Mouse (Mus musculus) MEL (cell line): ENCODE measurements around the gene A930002H24Rik. TPM values are rescaled to one million over a fixed set of nuclear protein-coding genes. Genes with fewer than 3 reads are reported as not detected.

ENCODE experiments used
- DNase-seq: peaks from one replicate; pipeline ENCODE4 v3.0.0; 2011; ENCODE audit warnings: low read depth, low spot score
- H3K27ac ChIP-seq: 2 replicates; pipeline ENCODE4 v1.5.1; 2012; ENCODE audit warnings: low read depth, mild to moderate bottlenecking, control low read depth, low read length, moderate library complexity; ENCODE audit not compliant: control insufficient read depth
- H3K27me3 ChIP-seq, 2 experiments: fragments of 150-350 bp in 1 of 2; sonication (generic) in 1 of 2; 2 replicates each; pipeline ENCODE4 v1.6.1; 2012; ENCODE audit warnings: low read length in 2 of 2, mild to moderate bottlenecking in 2 of 2, improper control_type of control experiment in 1 of 2, moderate library complexity in 1 of 2; ENCODE audit not compliant: insufficient read depth in 2 of 2, control insufficient read depth in 1 of 2
- H3K36me3 ChIP-seq, 2 experiments: 2 replicates each; pipeline ENCODE4 v1.6.1; 2012 to 2014; ENCODE audit warnings: low read length in 2 of 2, improper control_type of control experiment in 1 of 2, inconsistent platforms in 1 of 2, mild to moderate bottlenecking in 1 of 2; ENCODE audit not compliant: insufficient read depth in 2 of 2, control insufficient read depth in 1 of 2
- H3K4me1 ChIP-seq, 2 experiments: fragments of 150-350 bp in 1 of 2; sonication (generic) in 1 of 2; 2 replicates each; pipeline ENCODE4 v1.6.1; 2012; ENCODE audit warnings: low read length in 2 of 2, improper control_type of control experiment in 1 of 2, mild to moderate bottlenecking in 1 of 2; ENCODE audit not compliant: insufficient read depth in 2 of 2, control insufficient read depth in 1 of 2
- H3K4me3 ChIP-seq, 2 experiments: fragments of 150-350 bp in 1 of 2; sonication (generic) in 1 of 2; 2 replicates each; pipeline ENCODE4 v1.5.1; 2012; ENCODE audit warnings: low read depth in 2 of 2, low read length in 2 of 2, mild to moderate bottlenecking in 2 of 2, moderate library complexity in 2 of 2, control low read depth in 1 of 2, improper control_type of control experiment in 1 of 2; ENCODE audit not compliant: control insufficient read depth in 1 of 2, insufficient read depth in 1 of 2
- H3K79me2 ChIP-seq: 2 replicates; pipeline ENCODE4 v1.6.1; 2012; ENCODE audit warnings: mild to moderate bottlenecking, low read length, moderate library complexity; ENCODE audit not compliant: control insufficient read depth, poor library complexity, insufficient read depth
- H3K9ac ChIP-seq: 2 replicates; pipeline ENCODE4 v1.6.1; 2012; ENCODE audit warnings: low read depth, mild to moderate bottlenecking, control low read depth, low read length, moderate library complexity; ENCODE audit not compliant: control insufficient read depth, poor library complexity, severe bottlenecking
- H3K9me3 ChIP-seq: fragments of 150-350 bp; sonication (generic); replicated peaks from 2 replicates; pipeline ENCODE4 v1.6.1; 2012; ENCODE audit warnings: mild to moderate bottlenecking, low read length, improper control_type of control experiment, moderate library complexity; ENCODE audit not compliant: insufficient read depth
- BHLHE40 ChIP-seq: IDR thresholded peaks from 2 replicates; pipeline ENCODE4 v1.6.1; 2012; ENCODE audit warnings: low read depth, mild to moderate bottlenecking, inconsistent platforms, low read length, improper control_type of control experiment, borderline replicate concordance
- CHD1 ChIP-seq: IDR thresholded peaks from 2 replicates; pipeline ENCODE4 v1.6.1; 2012; ENCODE audit warnings: low read depth, mild to moderate bottlenecking, inconsistent platforms, low read length, improper control_type of control experiment
- CHD2 ChIP-seq: IDR thresholded peaks from 2 replicates; pipeline ENCODE4 v1.6.1; 2011; ENCODE audit warnings: low read length, improper control_type of control experiment
- CTCF ChIP-seq, 3 experiments: IDR thresholded peaks in 2 of 3; conservative IDR thresholded peaks in 1 of 3; 2 replicates each; pipeline ENCODE4 v1.5.1; 2011 to 2012; ENCODE audit warnings: low read length in 3 of 3, low read depth in 2 of 3, mild to moderate bottlenecking in 2 of 3, improper control_type of control experiment in 1 of 3, inconsistent platforms in 1 of 3, mixed read lengths in 1 of 3, moderate library complexity in 1 of 3; ENCODE audit not compliant: control insufficient read depth in 1 of 3, insufficient read depth in 1 of 3, poor library complexity in 1 of 3, severe bottlenecking in 1 of 3
- E2F4 ChIP-seq: IDR thresholded peaks from 2 replicates; pipeline ENCODE4 v1.6.1; 2011; ENCODE audit warnings: low read depth, low read length, improper control_type of control experiment, borderline replicate concordance
- ELF1 ChIP-seq: IDR thresholded peaks from 2 replicates; pipeline ENCODE4 v1.6.1; 2014; ENCODE audit warnings: low read depth, mild to moderate bottlenecking, inconsistent platforms, low read length, improper control_type of control experiment, moderate library complexity
- GABPA ChIP-seq: IDR thresholded peaks from 2 replicates; pipeline ENCODE4 v1.6.1; 2012; ENCODE audit warnings: low read depth, mild to moderate bottlenecking, inconsistent platforms, low read length, improper control_type of control experiment, moderate library complexity
- GATA1 ChIP-seq: IDR thresholded peaks from 2 replicates; pipeline ENCODE4 v1.6.1; 2011; ENCODE audit warnings: low read depth, low read length, improper control_type of control experiment
- HCFC1 ChIP-seq: IDR thresholded peaks from 2 replicates; pipeline ENCODE4 v1.6.1; 2012; ENCODE audit warnings: low read depth, mild to moderate bottlenecking, inconsistent platforms, low read length, improper control_type of control experiment, moderate library complexity
- JUND ChIP-seq: IDR thresholded peaks from 2 replicates; pipeline ENCODE4 v1.6.1; 2011; ENCODE audit warnings: low read depth, mild to moderate bottlenecking, improper control_type of control experiment, low read length
- KAT2A ChIP-seq: conservative IDR thresholded peaks from 2 replicates; pipeline ENCODE4 v1.6.1; 2012; ENCODE audit warnings: low read depth, low read length, improper control_type of control experiment, inconsistent platforms
- MAFK ChIP-seq: IDR thresholded peaks from 2 replicates; pipeline ENCODE4 v1.6.1; 2011; ENCODE audit warnings: low read depth, mild to moderate bottlenecking, low read length, improper control_type of control experiment, borderline replicate concordance
- MAX ChIP-seq: IDR thresholded peaks from 2 replicates; pipeline ENCODE4 v1.6.1; 2011; ENCODE audit warnings: low read length, improper control_type of control experiment
- MEF2A ChIP-seq: IDR thresholded peaks from 2 replicates; pipeline ENCODE4 v1.6.1; 2014; ENCODE audit warnings: low read depth, mild to moderate bottlenecking, inconsistent platforms, low read length, improper control_type of control experiment; ENCODE audit not compliant: poor library complexity, insufficient replicate concordance, severe bottlenecking; ENCODE audit errors: extremely low read depth
- MXI1 ChIP-seq: IDR thresholded peaks from 2 replicates; pipeline ENCODE4 v1.6.1; 2011; ENCODE audit warnings: mild to moderate bottlenecking, low read depth, low read length, improper control_type of control experiment
- MYC ChIP-seq: IDR thresholded peaks from 2 replicates; pipeline ENCODE4 v1.6.1; 2011; ENCODE audit warnings: low read depth, mild to moderate bottlenecking, low read length, improper control_type of control experiment, moderate library complexity
- POLR2AphosphoS2 ChIP-seq: IDR thresholded peaks from 2 replicates; pipeline ENCODE4 v1.6.1; 2011; ENCODE audit warnings: low read length, improper control_type of control experiment
- POLR2AphosphoS5 ChIP-seq: IDR thresholded peaks from 2 replicates; pipeline ENCODE4 v1.6.1; 2012; ENCODE audit warnings: low read depth, borderline replicate concordance, mild to moderate bottlenecking, inconsistent platforms, low read length, moderate library complexity, mixed read lengths
- RCOR1 ChIP-seq: IDR thresholded peaks from 2 replicates; pipeline ENCODE4 v1.6.1; 2012; ENCODE audit warnings: low read depth, mild to moderate bottlenecking, inconsistent platforms, low read length, improper control_type of control experiment
- TCF12 ChIP-seq: IDR thresholded peaks from 2 replicates; pipeline ENCODE4 v1.6.1; 2014; ENCODE audit warnings: low read depth, mild to moderate bottlenecking, inconsistent platforms, low read length, improper control_type of control experiment, moderate library complexity
- UBTF ChIP-seq: IDR thresholded peaks from 2 replicates; pipeline ENCODE4 v1.6.1; 2012; ENCODE audit warnings: low read depth, mild to moderate bottlenecking, inconsistent platforms, low read length, improper control_type of control experiment, moderate library complexity, borderline replicate concordance; ENCODE audit not compliant: insufficient read depth
- USF1 ChIP-seq: IDR thresholded peaks from 2 replicates; pipeline ENCODE4 v1.6.1; 2014; ENCODE audit warnings: low read depth, mild to moderate bottlenecking, inconsistent platforms, low read length, improper control_type of control experiment, moderate library complexity
- ZKSCAN1 ChIP-seq: IDR thresholded peaks from 2 replicates; pipeline ENCODE4 v1.6.1; 2012; ENCODE audit warnings: low read depth, mild to moderate bottlenecking, inconsistent platforms, low read length, improper control_type of control experiment, moderate library complexity
- ZNF384 ChIP-seq: IDR thresholded peaks from 2 replicates; pipeline ENCODE4 v1.6.1; 2012; ENCODE audit warnings: low read depth, mild to moderate bottlenecking, inconsistent platforms, low read length, improper control_type of control experiment
- polyA plus RNA-seq, 2 experiments: library from polyadenylated mRNA; stranded (reverse) in 1 of 2; unstranded in 1 of 2; fragments of >175 nt in 1 of 2; fragments of >200 nt in 1 of 2; gene quantifications; 2 replicates each; pipeline versions ENCODE4 v1.2.1 to v1.2.4; 2012; ENCODE audit warnings: low replicate concordance in 2 of 2, low read depth in 1 of 2; ENCODE audit not compliant: insufficient read length in 2 of 2, insufficient read depth in 1 of 2, missing spikeins in 1 of 2
- total RNA-seq: library from RNA; depleted of rRNA; stranded (reverse); fragments of 300-350 nt; gene quantifications from 2 replicates; pipeline ENCODE4 v1.2.3, GENCODE M21; 2012

A930002H24Rik gene
- total and polyA plus RNA-seq, 3 experiments: 0.70 to 1.1 TPM; not detected in 1

- Histone ChIP-seq H3K36me3 (peaks cover 0 to 2% of the 10 kb centered on the region in 2 experiments; a peak in 2 of 4 replicates), H3K9me3 (no peaks in the 10 kb centered on the region), H3K4me3 (no peak overlapping the region), H3K27me3 (no peaks in the 10 kb centered on the region), H3K79me2 (no peaks in the 10 kb centered on the region), H3K9ac (no peak overlapping the region), H3K27ac (no peak overlapping the region), H3K4me1 (peaks cover 5 to 6% of the 10 kb centered on the region in 2 experiments)
- DNase-seq: no peak
- TF ChIP-seq RCOR1 (no peak), KAT2A (no peak), ZKSCAN1 (no peak), ZNF384 (no peak), POLR2AphosphoS2 (no peak)
These were observed 23.4 kb upstream of the A930002H24Rik start for GRCm38 (mm10) chr17:63886988-63887387.

- H3K27ac ChIP-seq: no peak overlapping the region
- TF ChIP-seq CHD1 (no peak), GABPA (no peak), E2F4 (no peak), UBTF (no peak)
- TF ChIP-seq, all 39 proteins: peak for 0
- Histone ChIP-seq H3K36me3 (no peaks in the 10 kb centered on the region), H3K4me3 (no peak overlapping the region), H3K27me3 (no peaks in the 10 kb centered on the region), H3K9ac (no peak overlapping the region), H3K79me2 (no peaks in the 10 kb centered on the region), H3K4me1 (no peaks in the 10 kb centered on the region), H3K9me3 (no peaks in the 10 kb centered on the region)
- no peak for DNase-seq
These were observed 16.4 kb upstream of the A930002H24Rik start for GRCm38 (mm10) chr17:63880009-63880408.

DNA sequence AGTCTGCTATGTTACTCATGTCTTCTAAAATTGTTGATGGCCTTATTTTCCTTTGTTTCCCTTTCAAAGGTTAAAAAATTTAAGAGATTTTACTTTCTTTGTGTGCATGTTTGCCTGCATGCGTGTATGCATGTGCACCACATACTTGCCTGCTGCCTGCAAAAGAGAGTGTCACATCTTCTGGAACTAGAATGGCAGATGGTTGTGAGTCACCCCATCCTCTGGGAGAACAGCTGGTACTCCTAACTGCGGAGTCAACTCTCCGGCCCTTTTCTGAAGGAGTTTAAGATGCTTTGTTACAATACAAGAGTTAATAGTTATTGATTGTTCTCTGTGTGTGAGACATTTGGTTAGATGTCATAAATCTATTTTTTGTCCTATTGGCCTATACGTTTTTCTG is 15.3 kb upstream of the A930002H24Rik start:
- Histone ChIP-seq H3K4me3 (no peak overlapping the region), H3K79me2 (no peaks in the 10 kb centered on the region), H3K9me3 (no peaks in the 10 kb centered on the region), H3K36me3 (no peaks in the 10 kb centered on the region), H3K9ac (no peak overlapping the region), H3K4me1 (no peaks in the 10 kb centered on the region), H3K27me3 (no peaks in the 10 kb centered on the region), H3K27ac (no peak overlapping the region)
- TF ChIP-seq ZNF384: no peak
- no peak for TF ChIP-seq MAFK
- TF ChIP-seq KAT2A: no peak
- TF ChIP-seq ZKSCAN1: no peak
- TF ChIP-seq GATA1: no peak
- no peak for TF ChIP-seq CHD2
- TF ChIP-seq MEF2A: no peak
- no peak for TF ChIP-seq POLR2AphosphoS5
- no peak for TF ChIP-seq CTCF (IDR thresholded peaks at IDR 0.05 in 2 of 3, conservative IDR thresholded peaks at IDR 0.05 in 1 of 3; ENCODE audit: control insufficient read depth in 1 of 3, insufficient read depth in 1 of 3, low read depth in 2 of 3, low read length in 3 of 3, poor library complexity in 1 of 3, severe bottlenecking in 1 of 3)
- TF ChIP-seq GABPA: no peak
- no peak for TF ChIP-seq MAX
- no peak for TF ChIP-seq HCFC1
- TF ChIP-seq CHD1: no peak
- no peak for TF ChIP-seq JUND
- no peak for TF ChIP-seq TCF12
- no peak for TF ChIP-seq BHLHE40
- TF ChIP-seq MYC: no peak
- TF ChIP-seq USF1: no peak
- no peak for TF ChIP-seq ELF1
- no peak for TF ChIP-seq MXI1
- DNase-seq: no peak
